Mouse (Mus musculus) urinary bladder, postnatal 10 days (tissue): ENCODE data around the gene Rala.

Experiments
- DNase-seq: peaks from one replicate; pipeline ENCODE4 v3.0.0; 2022; ENCODE audit warnings: low spot score

The Rala gene

DNA sequence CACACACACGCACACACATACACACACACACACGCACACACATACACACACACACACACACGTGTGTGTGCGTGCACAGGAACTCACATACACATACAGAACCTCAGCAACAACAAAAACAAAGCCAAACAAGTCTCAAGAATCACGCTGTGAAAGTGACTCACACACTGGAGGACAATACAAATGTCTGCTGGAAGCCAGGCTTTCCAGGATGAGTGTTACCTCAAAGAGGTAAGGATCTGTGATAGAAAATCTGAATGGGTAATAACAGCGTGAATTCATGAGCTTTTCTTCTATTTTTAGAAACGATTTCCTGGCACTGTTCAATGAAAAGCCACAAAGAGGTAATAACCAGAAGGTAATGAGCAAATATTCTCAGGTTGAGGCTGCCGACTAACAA lies 59.8 kb downstream of the Rala start:
- DNase-seq: no peak

DNA sequence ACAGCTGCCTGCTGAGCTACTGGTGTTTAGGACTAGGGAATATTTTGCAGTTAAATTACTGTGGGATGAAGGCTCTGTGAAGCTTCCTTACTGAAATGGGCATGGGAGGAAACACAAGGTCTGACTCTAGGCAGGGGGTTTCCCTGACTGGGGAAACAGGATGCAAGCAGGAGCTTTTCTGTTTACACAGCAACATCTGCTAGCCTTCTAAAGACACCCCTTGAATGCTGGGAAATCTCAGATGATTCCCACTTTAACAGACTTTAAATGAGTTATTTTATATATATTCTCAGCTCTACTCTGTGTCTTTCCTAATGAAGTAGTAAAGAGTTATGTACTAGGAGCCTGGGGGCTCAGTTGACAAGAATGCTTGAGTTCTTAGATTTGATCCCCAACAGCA lies 65.0 kb downstream of the Rala start:
- DNase-seq: no peak

GRCm38 (mm10) chr13:17866741-17867140 lies 77.3 kb downstream of the Rala start:
- no peak for DNase-seq

DNA sequence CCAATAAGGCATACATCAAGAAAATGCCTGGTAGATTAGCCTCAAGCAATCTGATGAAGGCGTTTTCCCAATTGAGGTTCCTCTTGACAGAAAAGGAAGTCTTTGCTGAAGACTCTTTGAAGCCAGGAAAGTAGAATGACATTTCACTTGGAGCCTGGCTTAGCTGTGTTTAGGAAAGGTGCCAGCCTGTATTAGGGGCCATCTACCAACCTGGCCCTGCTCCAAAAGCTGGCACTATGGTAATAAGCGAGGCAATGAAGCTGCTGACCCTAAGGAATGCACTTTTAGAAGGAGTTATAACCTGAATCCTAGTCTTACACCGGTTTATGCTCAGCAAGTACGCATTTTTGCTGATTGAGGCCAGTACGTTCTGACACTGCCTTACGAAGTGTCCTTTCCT lies 83.5 kb downstream of the Rala start:
- no peak for DNase-seq

- DNase-seq: no peak
Measured at GRCm38 (mm10) chr13:17859365-17860033, 84.5 kb downstream of the Rala start.

- DNase-seq: no peak
Measured at GRCm38 (mm10) chr13:17857046-17857445, 87.0 kb downstream of the Rala start.

GRCm38 (mm10) chr13:17855492-17856138 lies 88.4 kb downstream of the Rala start:
- DNase-seq: no peak

GRCm38 (mm10) chr13:17854755-17855154 lies 89.3 kb downstream of the Rala start:
- DNase-seq: no peak

DNA sequence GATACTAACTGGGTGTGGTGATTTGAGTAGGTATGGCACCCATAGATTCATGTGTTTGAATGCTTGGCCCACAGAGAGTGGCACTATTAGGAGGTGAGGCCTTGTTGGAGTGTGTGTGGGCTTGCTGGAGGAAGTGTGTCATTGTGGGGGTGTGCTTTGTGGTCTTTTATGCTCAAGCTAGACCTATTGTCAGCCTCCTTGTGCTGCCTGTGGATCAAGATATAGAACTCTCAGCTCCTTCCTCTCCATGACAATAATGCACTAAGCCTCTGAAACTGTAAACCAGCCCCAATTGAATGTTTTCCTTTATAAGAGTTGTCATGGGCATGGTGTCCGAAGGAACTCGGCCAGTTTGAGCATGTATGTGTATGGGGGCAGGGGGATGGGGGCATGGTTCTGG lies 100.7 kb downstream of the Rala start:
- no peak for DNase-seq

GRCm38 (mm10) chr13:17842756-17843155 lies 101.3 kb downstream of the Rala start:
- no peak for DNase-seq

GRCm38 (mm10) chr13:17839137-17839536 lies 104.9 kb downstream of the Rala start:
- no peak for DNase-seq

- DNase-seq: no peak
Measured at GRCm38 (mm10) chr13:17838484-17838851, 105.6 kb downstream of the Rala start.

- no peak for DNase-seq
Measured at GRCm38 (mm10) chr13:17837610-17838483, 106.2 kb downstream of the Rala start.

DNA sequence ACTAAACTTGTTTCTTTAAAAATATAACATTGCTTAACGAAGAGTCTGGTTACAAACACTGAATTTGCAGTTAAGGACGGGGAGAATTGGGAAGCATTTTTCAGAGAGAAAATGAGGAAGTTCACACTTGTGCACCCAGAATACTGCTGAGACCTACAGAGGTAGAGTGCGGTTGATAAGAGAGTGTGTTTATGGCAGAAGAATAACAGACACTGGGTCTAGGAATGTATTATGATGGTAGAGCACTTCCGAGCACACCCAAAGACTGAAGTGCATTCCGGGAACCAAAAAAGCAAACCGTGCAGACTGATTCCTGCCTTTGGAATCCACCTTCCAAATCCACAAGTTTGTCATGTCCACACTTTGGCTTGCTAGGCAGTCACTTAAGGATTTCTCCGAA lies 107.2 kb downstream of the Rala start:
- DNase-seq: no peak

DNA sequence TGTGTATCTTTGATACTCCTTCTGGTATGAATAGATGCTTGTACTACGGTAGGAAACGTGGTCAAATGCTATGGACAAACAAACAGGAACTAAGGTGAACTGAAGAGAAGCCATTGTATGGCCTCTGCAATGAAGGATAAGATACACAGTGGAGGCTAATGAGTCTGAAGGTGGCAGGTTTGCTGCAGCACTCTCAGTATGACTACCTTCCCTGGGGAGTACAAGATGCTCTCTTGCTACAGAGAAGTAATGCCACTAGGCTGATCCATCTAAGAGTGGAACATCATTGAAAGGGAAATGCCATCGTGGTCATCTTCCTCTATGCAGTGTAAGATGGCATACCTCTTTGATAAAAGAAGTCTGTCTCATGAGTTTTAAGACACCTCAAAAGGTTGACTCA lies 111.1 kb downstream of the Rala start:
- no peak for DNase-seq
